Mouse (Mus musculus) cerebellum, adult 18-20 months (tissue): Measurements from ENCODE around the gene Slc5a8.

Source experiments
- DNase-seq, 2 experiments: peaks; one replicate each; pipeline ENCODE4 v3.0.0; 2021

The Slc5a8 gene

DNA sequence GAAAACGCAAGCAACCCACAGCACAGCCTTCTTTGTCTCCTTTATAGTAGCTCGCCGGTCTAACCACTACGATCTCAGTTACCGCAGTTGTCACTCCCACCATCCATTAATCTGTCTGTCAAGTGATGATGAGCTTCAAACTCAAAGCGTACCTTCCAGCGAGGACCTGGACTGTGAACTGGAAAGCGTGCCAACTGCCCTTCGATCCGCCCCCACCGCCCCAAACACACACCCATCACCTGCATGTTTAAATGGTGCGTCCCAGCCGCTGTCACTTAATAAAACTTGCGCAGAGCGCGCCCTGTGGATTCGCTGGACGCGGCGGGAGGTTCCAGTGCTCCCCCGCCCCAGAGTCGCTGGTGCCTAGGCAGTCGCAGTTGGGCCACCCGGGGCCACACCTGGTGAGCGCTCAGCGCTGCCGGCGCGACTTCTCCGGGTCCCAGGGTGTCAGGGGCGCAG lies at the start of gene Slc5a8:
TSS of gene Slc5a8 (plus strand) at position 361 of the 459 bp plus-strand sequence.
- no peak for DNase-seq

DNA sequence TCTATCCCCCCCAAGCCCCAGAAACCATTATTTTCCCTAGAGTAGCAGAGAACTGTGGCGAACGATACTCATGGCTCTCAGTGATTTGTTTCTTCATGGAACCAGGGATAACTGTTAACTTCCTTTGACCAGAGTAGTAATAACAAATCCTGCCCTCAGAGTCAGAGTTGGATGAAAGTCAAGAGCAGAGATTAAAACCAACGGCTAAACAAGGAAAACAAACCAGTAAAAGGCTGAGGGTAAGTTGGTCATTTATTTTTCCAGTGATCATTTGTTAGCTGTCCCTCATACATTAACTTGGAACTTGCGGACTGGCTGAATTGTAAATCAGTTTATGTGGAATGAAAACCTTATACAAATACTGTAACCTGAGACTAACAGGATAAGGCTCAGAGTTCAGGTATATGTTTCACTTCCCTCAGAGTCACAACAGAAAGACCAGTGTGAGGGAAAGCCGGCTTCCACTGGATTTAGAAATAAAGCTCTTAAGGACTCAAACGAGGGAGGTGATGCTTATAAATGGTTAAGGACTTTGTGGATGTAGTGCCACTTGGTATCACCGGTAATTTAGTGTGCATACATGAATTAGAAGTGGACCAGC lies 36.8 kb upstream of the Slc5a8 start:
- no peak for DNase-seq

DNA sequence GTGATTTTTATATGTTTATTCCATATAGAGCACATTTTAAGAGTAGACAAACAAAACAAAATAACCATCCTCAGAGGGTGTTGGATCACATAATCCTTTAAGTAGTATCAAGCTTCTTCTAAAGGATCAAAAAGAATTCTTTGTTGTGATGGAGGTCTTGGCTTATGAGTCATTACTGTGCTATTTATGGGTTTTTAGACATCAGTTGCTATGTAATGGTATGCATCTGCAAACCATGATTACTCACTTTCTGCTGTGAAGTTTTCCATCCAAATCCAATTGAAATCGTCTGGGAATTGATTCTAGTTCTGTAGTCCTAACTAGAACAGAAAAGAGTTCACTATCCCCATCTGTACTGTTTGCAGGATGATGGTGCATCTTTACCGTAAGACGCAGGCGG lies 35.8 kb upstream of the Slc5a8 start:
- DNase-seq: no peak

DNA sequence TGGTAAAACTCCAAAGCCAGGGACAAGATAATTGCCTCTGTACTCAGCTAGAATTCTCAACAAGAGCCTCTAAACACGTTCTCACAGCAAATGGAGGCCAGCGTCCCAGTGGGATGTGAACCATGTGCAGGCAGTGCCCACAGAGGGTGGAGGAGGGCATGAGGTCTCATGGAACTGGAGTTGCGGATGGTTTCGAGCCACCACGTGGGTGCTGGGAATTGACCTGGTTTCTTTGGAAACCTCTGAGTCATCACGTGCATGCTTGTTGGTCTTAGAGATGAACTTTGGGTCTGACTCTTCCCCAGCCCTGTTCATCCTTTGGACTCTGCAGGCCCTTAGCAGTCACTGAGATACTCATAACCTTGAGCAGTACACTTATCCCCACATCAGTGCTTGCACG lies 32.5 kb upstream of the Slc5a8 start:
- no peak for DNase-seq

DNA sequence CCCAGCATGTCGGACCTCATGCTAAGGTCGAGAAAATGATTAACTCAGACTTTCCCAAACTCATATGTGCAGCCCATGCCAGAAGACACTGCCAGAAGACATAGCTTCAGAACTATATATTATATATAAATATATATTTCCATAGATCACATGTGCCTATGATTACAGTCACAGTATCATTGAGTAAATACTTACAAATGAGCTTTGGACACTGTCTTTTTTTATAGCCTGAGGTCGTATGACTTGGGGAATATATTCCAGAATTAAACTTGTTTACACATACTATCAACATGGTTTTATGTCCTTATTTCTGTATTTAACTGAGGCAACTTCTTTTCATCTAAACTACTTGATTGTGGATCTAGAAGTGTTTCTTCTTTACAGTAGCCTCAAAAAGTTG lies 24.9 kb upstream of the Slc5a8 start:
- DNase-seq: no peak

- DNase-seq: no peak
Observed at GRCm38 (mm10) chr10:88861416-88861815, 24.4 kb upstream of the Slc5a8 start.

DNA sequence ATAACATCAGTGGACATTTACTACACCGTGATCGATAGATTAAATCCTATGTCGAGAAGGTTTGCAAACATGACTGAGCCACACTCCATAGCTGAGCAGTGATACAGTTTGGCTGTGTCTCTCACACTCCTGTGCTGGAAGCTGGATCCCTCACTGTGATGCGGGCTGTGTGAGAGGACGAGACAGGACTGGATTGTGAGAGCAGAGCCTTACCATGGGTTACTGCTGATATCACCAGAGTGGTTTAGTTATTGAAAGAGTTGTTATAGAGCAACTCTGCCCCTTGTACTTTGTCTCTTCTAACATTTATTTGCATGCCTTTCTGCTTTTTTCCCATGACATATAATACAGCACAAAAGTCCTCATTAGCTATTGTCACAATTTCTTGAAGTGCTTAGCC lies 23.5 kb upstream of the Slc5a8 start:
- DNase-seq: no peak

GRCm38 (mm10) chr10:88866017-88866416 lies 19.8 kb upstream of the Slc5a8 start:
- DNase-seq: no peak

GRCm38 (mm10) chr10:88874870-88875269 lies 10.9 kb upstream of the Slc5a8 start:
- DNase-seq: no peak

- no peak for DNase-seq
Observed at GRCm38 (mm10) chr10:88877421-88877820, 8.4 kb upstream of the Slc5a8 start.

GRCm38 (mm10) chr10:88883721-88884120 lies 2.1 kb upstream of the Slc5a8 start:
- no peak for DNase-seq

DNA sequence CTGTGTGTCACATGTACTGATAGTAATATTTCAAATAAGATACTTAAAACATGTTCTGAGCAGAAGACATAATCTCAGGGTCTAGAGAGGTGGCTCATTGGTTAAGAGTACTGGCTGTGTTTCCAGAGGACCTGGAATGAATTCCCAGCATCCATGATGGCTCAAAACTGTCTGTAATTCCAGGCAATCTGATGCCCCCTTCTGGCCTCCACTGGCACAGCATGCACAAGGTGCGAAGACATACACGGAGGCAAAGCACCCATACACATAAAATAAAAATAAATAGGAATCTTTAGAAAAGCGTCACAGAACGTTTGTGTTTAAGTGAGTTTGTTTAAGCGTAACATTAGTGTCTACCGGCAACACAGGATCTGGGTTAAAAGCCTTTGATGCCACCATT lies 956 bp upstream of the Slc5a8 start:
- no peak for DNase-seq

DNA sequence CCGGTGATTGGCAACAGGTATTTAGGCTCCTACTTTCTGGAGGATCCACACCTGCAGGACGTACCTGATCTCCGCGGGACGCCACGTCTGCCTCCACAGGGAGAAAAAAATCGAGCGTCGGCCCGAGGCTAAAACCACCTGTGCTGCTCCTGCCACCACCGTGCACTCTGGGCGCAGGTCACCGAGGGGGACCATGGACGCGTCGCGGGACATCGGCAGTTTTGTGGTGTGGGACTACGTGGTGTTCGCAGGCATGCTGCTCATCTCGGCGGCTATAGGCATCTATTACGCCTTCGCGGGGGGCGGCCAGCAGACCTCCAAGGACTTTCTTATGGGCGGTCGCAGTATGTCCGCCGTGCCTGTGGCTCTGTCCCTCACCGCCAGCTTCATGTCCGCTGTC lies 322 bp downstream of the Slc5a8 start:
- no peak for DNase-seq

DNA sequence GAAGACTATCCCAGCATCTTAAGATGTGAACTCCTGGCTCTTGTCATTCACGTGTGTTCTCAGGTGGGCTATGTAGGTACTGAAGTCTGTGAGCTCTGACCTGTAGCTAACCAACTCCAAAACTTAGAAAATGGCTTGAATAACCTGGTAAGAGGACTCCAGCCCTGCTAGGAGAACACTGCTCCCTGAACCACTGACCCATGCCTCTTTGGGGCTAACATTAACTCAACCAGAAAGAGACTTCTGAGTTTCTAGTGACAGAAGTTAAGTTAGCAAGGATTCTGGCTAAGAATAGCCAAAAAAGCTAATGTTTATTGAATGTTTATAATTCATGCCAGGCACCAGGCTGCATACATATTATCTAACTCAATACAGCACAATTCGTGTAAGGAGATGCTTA lies 2.6 kb downstream of the Slc5a8 start:
- DNase-seq: no peak

- DNase-seq: no peak
Observed at GRCm38 (mm10) chr10:88891410-88891809, 5.6 kb downstream of the Slc5a8 start.

DNA sequence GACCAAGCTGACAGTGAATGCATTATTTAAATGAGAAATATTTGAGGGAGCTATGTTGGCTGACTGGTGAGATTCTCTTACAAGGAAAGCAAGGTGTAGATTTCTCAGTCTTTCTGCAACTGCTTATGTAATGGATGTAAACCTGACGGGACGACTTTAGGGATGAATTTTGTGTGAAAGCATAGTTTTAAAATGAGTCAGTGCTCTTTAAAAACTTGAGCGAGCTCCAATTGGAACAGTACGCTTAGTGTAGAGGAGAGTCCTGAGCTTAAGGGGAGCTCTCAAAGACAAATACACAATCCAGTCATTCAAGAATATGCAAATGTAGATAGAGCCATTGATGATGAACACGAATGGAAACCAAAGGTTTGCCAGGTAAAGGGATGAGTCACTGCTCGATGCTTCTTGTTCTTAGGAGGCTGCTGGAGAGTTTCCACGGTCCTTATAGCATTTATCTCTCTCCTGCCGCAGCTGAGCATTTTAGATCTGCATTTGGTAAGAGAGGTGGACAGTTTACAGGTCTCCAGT lies 6.8 kb downstream of the Slc5a8 start:
- DNase-seq: no peak

DNA sequence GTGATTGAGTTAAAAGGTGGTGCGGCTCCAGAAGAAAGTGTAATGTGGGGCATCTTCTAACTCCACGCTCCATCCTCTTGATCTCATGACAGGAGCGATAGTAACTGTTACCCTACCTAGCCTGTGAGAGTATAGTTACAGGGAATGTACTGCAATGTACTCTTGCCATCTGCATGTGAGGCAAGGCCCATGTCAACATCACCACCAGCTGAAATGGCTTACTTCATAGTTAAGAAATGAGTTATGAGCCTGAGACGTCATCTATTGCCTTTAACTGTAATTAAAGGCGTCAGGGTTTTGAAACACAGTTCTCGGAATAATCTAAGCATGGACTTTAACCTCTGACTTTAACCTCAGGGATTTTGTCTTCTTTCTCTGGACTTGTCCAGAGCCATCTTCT lies 11.2 kb downstream of the Slc5a8 start:
- DNase-seq: no peak

- DNase-seq: no peak
Observed at GRCm38 (mm10) chr10:88949649-88950296, 64.0 kb downstream of the Slc5a8 start.

GRCm38 (mm10) chr10:88950297-88950653 lies 64.5 kb downstream of the Slc5a8 start:
- DNase-seq: no peak

- no peak for DNase-seq
Observed at GRCm38 (mm10) chr10:88960791-88961190, 75.0 kb downstream of the Slc5a8 start.

DNA sequence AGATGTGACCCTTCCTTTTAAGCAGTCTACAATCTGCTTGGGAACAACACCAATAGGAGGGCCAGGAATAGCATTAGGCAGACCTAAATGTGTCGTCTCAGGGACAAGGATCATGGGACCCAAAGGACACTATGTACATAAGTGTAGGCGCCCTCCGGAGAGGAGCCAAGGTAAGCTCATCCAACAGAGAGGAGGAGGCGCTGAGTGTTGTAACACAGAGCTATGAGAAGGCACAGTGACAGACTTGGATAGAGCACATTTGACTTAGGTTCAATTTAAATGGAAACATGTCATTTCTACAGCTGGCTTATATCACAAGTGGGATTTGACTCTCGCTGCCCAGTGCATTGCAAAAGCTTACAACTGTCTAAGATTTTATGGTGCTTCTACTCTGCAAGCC lies 82.8 kb downstream of the Slc5a8 start:
- DNase-seq: no peak

GRCm38 (mm10) chr10:88970951-88971725 lies 85.3 kb downstream of the Slc5a8 start:
- no peak for DNase-seq

DNA sequence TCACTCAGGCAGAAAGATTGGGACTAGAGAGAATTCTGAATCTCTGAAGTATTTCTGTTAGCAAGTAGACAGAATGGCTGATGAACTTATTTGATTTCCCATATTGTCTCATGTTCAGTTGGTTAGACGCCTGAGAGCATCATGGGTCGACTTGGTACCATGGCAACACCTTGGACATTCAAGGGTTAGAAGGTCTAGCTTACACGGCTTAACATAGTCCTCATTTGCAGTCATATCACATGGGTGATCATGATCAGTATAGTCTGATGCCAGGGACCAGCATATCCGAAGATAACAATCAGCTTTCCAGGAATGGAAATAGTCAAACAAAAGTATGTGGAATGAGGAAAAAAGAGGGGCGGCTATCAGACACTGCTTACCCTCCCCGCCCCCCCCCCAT lies 93.1 kb downstream of the Slc5a8 start:
- no peak for DNase-seq
